Mouse (Mus musculus) thymus, postnatal 25 days (tissue): Measurements from ENCODE around the gene Ccr5.

Experiments
- DNase-seq: peaks from one replicate; pipeline ENCODE4 v3.0.0; 2022

The Ccr5 gene

DNA sequence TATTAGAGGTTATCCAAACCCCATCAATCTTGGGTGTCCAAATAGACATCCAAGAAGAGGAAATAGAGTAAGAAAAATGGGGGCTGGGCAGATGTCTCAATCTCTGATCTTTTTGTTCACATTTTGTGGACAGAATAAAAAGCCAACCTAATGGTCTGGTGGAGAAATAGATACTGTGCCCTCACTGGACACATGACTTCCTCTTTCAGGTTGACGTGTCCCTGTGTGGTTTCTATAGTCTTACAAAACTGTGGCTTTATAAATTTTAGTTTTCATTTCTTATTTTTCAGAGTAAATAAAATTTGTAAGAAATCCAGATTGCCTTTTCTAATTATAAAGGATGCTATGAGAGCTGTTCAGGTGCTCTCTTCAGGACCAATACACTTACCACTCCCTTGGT lies 22.3 kb downstream of the Ccr5 start:
- no peak for DNase-seq

- no peak for DNase-seq
Observed at GRCm38 (mm10) chr9:124146307-124146706, 25.0 kb downstream of the Ccr5 start.
